Mouse (Mus musculus): ENCODE data around the gene Gckr. TPM values are rescaled to one million over a fixed set of nuclear protein-coding genes. Genes with fewer than 3 reads are reported as not detected.
"Not testable (repeated sequence)": the region's sequence is repeated elsewhere in the genome, so short reads cannot be mapped to it uniquely, and the experiment has no call there.

The Gckr gene
- total RNA-seq, 2 experiments from 2014 or later = not detected

- peak; percentile 43 for DNase-seq
These were observed 1.6 kb upstream of the Gckr start, which contains the start of gene Fndc4 for GRCm38 (mm10) chr5:31295606-31296141. Gene Fndc4 (minus strand): TSS chr5:31296080.

GRCm38 (mm10) chr5:31297981-31298380 is 738 bp downstream of the Gckr start:
- DNase-seq = no peak

DNA sequence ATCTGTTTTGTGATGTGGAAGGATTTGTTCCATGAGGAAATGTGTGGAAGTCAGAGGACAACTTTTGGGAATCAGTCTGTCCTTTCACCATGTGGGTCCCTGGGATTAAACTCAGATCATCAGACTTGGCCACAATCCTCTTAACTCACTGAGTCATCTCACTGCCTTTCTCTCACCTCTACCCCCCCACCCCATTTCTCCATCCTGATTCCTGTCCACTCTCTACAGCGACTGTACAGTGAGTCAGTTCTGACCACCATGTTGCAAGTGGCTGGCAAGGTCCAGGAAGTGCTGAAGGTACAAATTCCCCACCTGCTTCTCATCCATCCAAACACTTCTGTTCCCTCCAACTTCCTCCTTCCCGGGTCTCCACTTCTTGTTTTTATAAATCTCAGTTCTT is 1.2 kb downstream of the Gckr start:
- no peak for DNase-seq

DNA sequence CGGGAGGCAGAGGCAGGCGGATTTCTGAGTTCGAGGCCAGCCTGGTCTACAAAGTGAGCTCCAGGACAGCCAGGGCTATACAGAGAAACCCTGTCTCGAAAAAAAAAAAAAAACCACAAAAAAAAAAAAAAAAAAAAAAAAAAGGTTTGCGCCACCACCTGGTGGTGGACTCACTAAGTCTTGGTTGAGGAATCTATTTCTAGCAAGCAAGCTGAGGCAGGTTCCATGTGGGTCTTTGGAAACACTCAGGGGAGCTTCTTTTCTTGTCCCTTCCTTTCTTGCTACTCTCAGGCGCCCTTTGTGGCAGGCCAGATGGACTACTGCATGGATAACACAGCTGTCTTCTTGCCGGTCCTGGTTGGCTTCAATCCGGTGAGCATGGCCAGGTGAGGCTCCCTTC is 4.6 kb downstream of the Gckr start:
- DNase-seq = no peak

DNA sequence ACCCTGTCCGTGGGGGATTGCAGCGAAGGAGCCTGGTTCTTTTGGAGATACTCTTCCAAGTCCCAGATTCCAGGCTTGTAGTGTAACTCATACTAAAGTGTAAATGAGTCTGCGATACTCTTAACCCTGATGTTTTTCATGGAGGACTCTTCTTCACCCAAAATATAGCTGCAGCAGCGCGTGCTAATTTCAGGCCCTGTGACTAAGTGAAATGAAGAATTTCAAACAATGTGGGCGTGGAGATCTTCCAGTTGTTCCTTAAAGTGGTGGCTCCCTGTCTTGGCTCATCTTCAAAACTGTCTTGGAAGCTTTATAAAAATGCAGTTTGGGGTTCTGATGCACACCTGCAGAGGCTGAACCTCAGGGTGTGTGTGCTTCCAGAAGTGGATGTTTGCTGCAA is 5.8 kb downstream of the Gckr start:
- DNase-seq = no peak

GRCm38 (mm10) chr5:31312806-31313205 is 15.6 kb downstream of the Gckr start:
- DNase-seq = no peak

- DNase-seq = no peak
These were observed 25.5 kb downstream of the Gckr start for GRCm38 (mm10) chr5:31322776-31323175.

GRCm38 (mm10) chr5:31324085-31324484 is 26.8 kb downstream of the Gckr start:
- DNase-seq = no peak

- no peak for DNase-seq
These were observed 29.6 kb downstream of the Gckr start for GRCm38 (mm10) chr5:31326850-31327249.

DNA sequence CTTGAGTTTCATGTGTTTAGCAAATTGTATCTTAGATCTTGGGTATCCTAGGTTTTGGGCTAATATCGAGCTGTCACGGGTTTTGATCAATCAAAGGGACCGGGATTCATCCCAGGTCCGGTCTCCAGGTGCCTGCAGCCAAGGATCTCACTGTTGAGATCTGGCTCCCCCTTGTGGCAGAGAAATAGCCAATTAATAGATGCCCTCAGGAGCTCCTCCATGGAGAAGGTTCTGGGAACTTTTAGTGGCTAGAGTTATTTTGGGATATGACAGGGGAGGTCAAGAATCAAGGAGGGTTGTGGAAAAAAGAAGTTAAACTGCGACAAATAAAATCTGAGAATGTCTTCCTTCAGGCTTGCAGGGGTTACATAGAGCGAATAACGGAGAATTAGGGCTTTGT is 31.0 kb downstream of the Gckr start:
- peak; percentile 77 for DNase-seq

DNA sequence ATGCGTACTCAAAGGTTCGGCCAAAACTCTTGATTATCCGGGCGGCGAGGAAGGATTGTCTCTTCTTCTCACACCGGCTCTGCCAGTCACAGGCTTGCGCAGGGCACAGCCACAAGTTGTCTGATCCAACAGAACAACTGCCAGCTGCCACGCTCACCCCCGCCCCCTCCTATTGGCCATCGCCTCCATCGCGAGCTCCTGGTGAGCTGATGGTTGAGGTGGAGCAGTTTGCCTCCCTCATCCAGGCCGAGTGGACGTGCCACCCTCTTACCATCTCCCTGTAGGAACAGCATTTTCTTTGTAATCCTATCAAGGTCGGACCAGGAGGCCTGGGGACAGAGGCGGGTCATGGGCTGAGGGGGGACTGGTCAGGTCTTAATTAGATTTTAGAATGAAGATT is 60.3 kb downstream of the Gckr start:
- DNase-seq = not testable (repeated sequence)

GRCm38 (mm10) chr5:31360955-31361354 is 63.7 kb downstream of the Gckr start:
- DNase-seq = no peak

Other genes starting within 250 kb of the Gckr start
- 10 to 100 TPM; 46.0 to 53.7 TPM for gene Atraid, start 249.1 kb upstream of the Gckr start, total RNA-seq (2021)
- 1 to 10 TPM; 7.0 to 7.2 TPM for gene Slc5a6, start 248.5 kb upstream of the Gckr start, total RNA-seq (2021)
- 10 to 100 TPM; 33.5 to 40.7 TPM for gene Cad, start 242.7 kb upstream of the Gckr start, total RNA-seq (2021)
- not detected for gene Dnajc5g, start 191.2 kb upstream of the Gckr start, total RNA-seq (2021)
- under 1 TPM in 1 of 2 experiments, not detected in 1; 0.24 TPM for gene Slc30a3, start 189.2 kb upstream of the Gckr start, total RNA-seq (2021)
- gene Trim54, start 180.7 kb upstream of the Gckr start, total RNA-seq (2021) = 10 to 100 TPM; 33.4 to 35.6 TPM
- gene Ucn, start 158.6 kb upstream of the Gckr start, total RNA-seq (2021) = not detected
- 10 to 100 TPM; 50.1 to 50.8 TPM for gene Mpv17, start 143.2 kb upstream of the Gckr start, total RNA-seq (2021)
- gene Gm29609, start 117.5 kb upstream of the Gckr start, total RNA-seq (2021) = 1 to 10 TPM in 1 of 2 experiments, under 1 TPM in 1; 0.86 to 1.1 TPM
- gene Gtf3c2, start 117.3 kb upstream of the Gckr start, total RNA-seq (2021) = 10 to 100 TPM; 47.3 to 55.7 TPM
- 10 to 100 TPM; 88.3 to 88.7 TPM for gene Snx17, start 104.2 kb upstream of the Gckr start, total RNA-seq (2021)
- 10 to 100 TPM; 38.6 to 39.4 TPM for gene Eif2b4, start 104.0 kb upstream of the Gckr start, total RNA-seq (2021)
- 10 to 100 TPM; 13.7 to 14.4 TPM for gene Zfp513, start 95.1 kb upstream of the Gckr start, total RNA-seq (2021)
- gene Ppm1g, start 76.8 kb upstream of the Gckr start, total RNA-seq (2021) = 10 to 100 TPM; 94.7 to 97.0 TPM
- 10 to 100 TPM; 88.1 to 90.0 TPM for gene Nrbp1, start 56.6 kb upstream of the Gckr start, total RNA-seq (2021)
- not detected for gene Gm9970, start 56.2 kb upstream of the Gckr start, total RNA-seq (2021)
- 1 to 10 TPM; 2.4 to 3.1 TPM for gene Krtcap3, start 45.8 kb upstream of the Gckr start, total RNA-seq (2021)
- 10 to 100 TPM; 27.1 to 38.4 TPM for gene Ift172, start 6.3 kb upstream of the Gckr start, total RNA-seq (2021)
- 1 to 10 TPM; 6.6 to 7.8 TPM for gene Fndc4, start 1.4 kb upstream of the Gckr start, total RNA-seq (2021)
- 10 to 100 TPM; 22.6 to 26.9 TPM for gene Zfp512, start 155.0 kb downstream of the Gckr start, total RNA-seq (2021)
- under 1 TPM; 0.38 to 0.55 TPM for gene 4930548H24Rik, start 188.3 kb downstream of the Gckr start, total RNA-seq (2021)
- 10 to 100 TPM; 25.9 to 28.3 TPM for gene Gpn1, start 197.3 kb downstream of the Gckr start, total RNA-seq (2021)
- gene Slc4a1ap, start 229.6 kb downstream of the Gckr start, total RNA-seq (2021) = 10 to 100 TPM; 21.2 to 21.4 TPM
- 10 to 100 TPM; 16.1 to 16.4 TPM for gene Supt7l, start 230.4 kb downstream of the Gckr start, total RNA-seq (2021)